Mouse (Mus musculus): ENCODE data around the gene Wscd2. TPM values are rescaled to one million over a fixed set of nuclear protein-coding genes. Genes with fewer than 3 reads are reported as not detected.

Wscd2 gene
- total and polyA plus RNA-seq, 3 experiments, result 0.27 TPM; not detected in 2

- H3K27me3 ChIP-seq (ENCODE audit: insufficient read depth, low read length), result no peaks in the 10 kb centered on the region
- ATAC-seq (ENCODE audit: extremely low read depth, insufficient number of reproducible peaks, low FRiP score, poor library complexity, severe bottlenecking) (no peak), DNase-seq (ENCODE audit: low spot score) (no peak)
- no peaks in the 10 kb centered on the region for H3K4me1 ChIP-seq (ENCODE audit: insufficient read depth, low read depth, low read length)
- no peak for TF ChIP-seq TAL1 (conservative IDR thresholded peaks at IDR 0.05; ENCODE audit: low read depth, low read length)
- H3K36me3 ChIP-seq (replicated peaks), result no peaks in the 10 kb centered on the region
- H3K9me3 ChIP-seq (replicated peaks), result peaks cover 96% of the 10 kb centered on the region
- no peak overlapping the region for H3K4me3 ChIP-seq (ENCODE audit: low read depth, low read length)
These were observed 80.1 kb downstream of the Wscd2 start for GRCm38 (mm10) chr5:113570056-113570717.

- no peak for TF ChIP-seq TAL1 (conservative IDR thresholded peaks at IDR 0.05; ENCODE audit: low read depth, low read length)
- no peak for TF ChIP-seq CTCF (IDR thresholded peaks at IDR 0.05; ENCODE audit: low read depth, low read length)
- TF ChIP-seq GATA1 (IDR thresholded peaks at IDR 0.05; ENCODE audit: borderline replicate concordance, low read length), result no peak
- no peak for TF ChIP-seq POLR2AphosphoS5 (IDR thresholded peaks at IDR 0.05; ENCODE audit: insufficient replicate concordance, low read depth, low read length)
- no peak for TF ChIP-seq GATA2 (IDR thresholded peaks at IDR 0.05; ENCODE audit: borderline replicate concordance, low read depth, low read length)
- DNase-seq (ENCODE audit: low spot score) (no peak), ATAC-seq (ENCODE audit: extremely low read depth, insufficient number of reproducible peaks, low FRiP score, poor library complexity, severe bottlenecking) (no peak)
- Histone ChIP-seq H3K27me3 (ENCODE audit: insufficient read depth, low read length) (no peaks in the 10 kb centered on the region; the same call in 1 of the 2 replicates), H3K36me3 (replicated peaks) (no peaks in the 10 kb centered on the region), H3K4me1 (ENCODE audit: insufficient read depth, low read depth, low read length) (no peaks in the 10 kb centered on the region), H3K4me3 (ENCODE audit: low read depth, low read length) (no peak overlapping the region), H3K9me3 (replicated peaks) (peaks cover 83% of the 10 kb centered on the region)
These were observed 87.4 kb downstream of the Wscd2 start for GRCm38 (mm10) chr5:113577555-113577954.

- Histone ChIP-seq H3K36me3 (replicated peaks) (no peaks in the 10 kb centered on the region), H3K27me3 (ENCODE audit: insufficient read depth, low read length) (no peaks in the 10 kb centered on the region; the same call in 1 of the 2 replicates), H3K4me1 (ENCODE audit: insufficient read depth, low read depth, low read length) (no peaks in the 10 kb centered on the region), H3K9me3 (replicated peaks) (peaks cover 78% of the 10 kb centered on the region), H3K4me3 (ENCODE audit: low read depth, low read length) (no peak overlapping the region)
- ATAC-seq (ENCODE audit: extremely low read depth, insufficient number of reproducible peaks, low FRiP score, poor library complexity, severe bottlenecking), result no peak
- no peak for TF ChIP-seq GATA1 (IDR thresholded peaks at IDR 0.05; ENCODE audit: borderline replicate concordance, low read length)
- no peak for TF ChIP-seq CTCF (IDR thresholded peaks at IDR 0.05; ENCODE audit: low read depth, low read length)
- TF ChIP-seq GATA2 (IDR thresholded peaks at IDR 0.05; ENCODE audit: borderline replicate concordance, low read depth, low read length), result no peak
- TF ChIP-seq TAL1 (conservative IDR thresholded peaks at IDR 0.05; ENCODE audit: low read depth, low read length), result no peak
- TF ChIP-seq POLR2AphosphoS5 (IDR thresholded peaks at IDR 0.05; ENCODE audit: insufficient replicate concordance, low read depth, low read length), result no peak
- no peak for DNase-seq (ENCODE audit: low spot score)
These were observed 88.3 kb downstream of the Wscd2 start for GRCm38 (mm10) chr5:113578428-113578827.

GRCm38 (mm10) chr5:113579128-113579527 is 89.0 kb downstream of the Wscd2 start:
- no peak overlapping the region for H3K4me3 ChIP-seq (ENCODE audit: low read depth, low read length)
- no peaks in the 10 kb centered on the region for H3K4me1 ChIP-seq (ENCODE audit: insufficient read depth, low read depth, low read length)
- ATAC-seq (ENCODE audit: extremely low read depth, insufficient number of reproducible peaks, low FRiP score, poor library complexity, severe bottlenecking), result no peak
- peaks cover 77% of the 10 kb centered on the region for H3K9me3 ChIP-seq (replicated peaks)
- no peaks in the 10 kb centered on the region for H3K36me3 ChIP-seq (replicated peaks)
- no peaks in the 10 kb centered on the region; the same call in 1 of the 2 replicates for H3K27me3 ChIP-seq (ENCODE audit: insufficient read depth, low read length)
- no peak for TF ChIP-seq GATA2 (IDR thresholded peaks at IDR 0.05; ENCODE audit: borderline replicate concordance, low read depth, low read length)
- no peak for TF ChIP-seq POLR2AphosphoS5 (IDR thresholded peaks at IDR 0.05; ENCODE audit: insufficient replicate concordance, low read depth, low read length)
- no peak for TF ChIP-seq TAL1 (conservative IDR thresholded peaks at IDR 0.05; ENCODE audit: low read depth, low read length)
- TF ChIP-seq GATA1 (IDR thresholded peaks at IDR 0.05; ENCODE audit: borderline replicate concordance, low read length), result no peak
- no peak for TF ChIP-seq CTCF (IDR thresholded peaks at IDR 0.05; ENCODE audit: low read depth, low read length)
- no peak for DNase-seq (ENCODE audit: low spot score)

GRCm38 (mm10) chr5:113580248-113580647 is 90.1 kb downstream of the Wscd2 start:
- Histone ChIP-seq H3K4me3 (ENCODE audit: low read depth, low read length) (no peak overlapping the region), H3K4me1 (ENCODE audit: insufficient read depth, low read depth, low read length) (no peaks in the 10 kb centered on the region), H3K36me3 (replicated peaks) (no peaks in the 10 kb centered on the region), H3K27me3 (ENCODE audit: insufficient read depth, low read length) (no peaks in the 10 kb centered on the region; the same call in 1 of the 2 replicates), H3K9me3 (replicated peaks) (peaks cover 69% of the 10 kb centered on the region)
- no peak for ATAC-seq (ENCODE audit: extremely low read depth, insufficient number of reproducible peaks, low FRiP score, poor library complexity, severe bottlenecking)
- DNase-seq (ENCODE audit: low spot score), result no peak
- no peak for TF ChIP-seq GATA2 (IDR thresholded peaks at IDR 0.05; ENCODE audit: borderline replicate concordance, low read depth, low read length)
- TF ChIP-seq CTCF (IDR thresholded peaks at IDR 0.05; ENCODE audit: low read depth, low read length), result peak; percentile 17; the same call in 1 of the 2 replicates

GRCm38 (mm10) chr5:113580801-113581200 is 90.7 kb downstream of the Wscd2 start:
- no peaks in the 10 kb centered on the region for H3K36me3 ChIP-seq (replicated peaks)
- DNase-seq (ENCODE audit: low spot score) (no peak), ATAC-seq (ENCODE audit: extremely low read depth, insufficient number of reproducible peaks, low FRiP score, poor library complexity, severe bottlenecking) (no peak)
- H3K9me3 ChIP-seq (replicated peaks), result peaks cover 69% of the 10 kb centered on the region
- no peaks in the 10 kb centered on the region; the same call in 1 of the 2 replicates for H3K27me3 ChIP-seq (ENCODE audit: insufficient read depth, low read length)
- TF ChIP-seq GATA2 (IDR thresholded peaks at IDR 0.05; ENCODE audit: borderline replicate concordance, low read depth, low read length), result no peak
- TF ChIP-seq POLR2AphosphoS5 (IDR thresholded peaks at IDR 0.05; ENCODE audit: insufficient replicate concordance, low read depth, low read length), result no peak
- no peak for TF ChIP-seq TAL1 (conservative IDR thresholded peaks at IDR 0.05; ENCODE audit: low read depth, low read length)
- TF ChIP-seq CTCF (IDR thresholded peaks at IDR 0.05; ENCODE audit: low read depth, low read length), result no peak
- no peak for TF ChIP-seq GATA1 (IDR thresholded peaks at IDR 0.05; ENCODE audit: borderline replicate concordance, low read length)
- H3K4me1 ChIP-seq (ENCODE audit: insufficient read depth, low read depth, low read length), result no peaks in the 10 kb centered on the region
- no peak overlapping the region for H3K4me3 ChIP-seq (ENCODE audit: low read depth, low read length)
